Mouse (Mus musculus): Measurements from ENCODE around the gene Gpr146. TPM values are rescaled to one million over a fixed set of nuclear protein-coding genes. Genes with fewer than 3 reads are reported as not detected.

The Gpr146 gene
- polyA plus RNA-seq, 2 experiments, result 1.9 to 2.3 TPM

DNA sequence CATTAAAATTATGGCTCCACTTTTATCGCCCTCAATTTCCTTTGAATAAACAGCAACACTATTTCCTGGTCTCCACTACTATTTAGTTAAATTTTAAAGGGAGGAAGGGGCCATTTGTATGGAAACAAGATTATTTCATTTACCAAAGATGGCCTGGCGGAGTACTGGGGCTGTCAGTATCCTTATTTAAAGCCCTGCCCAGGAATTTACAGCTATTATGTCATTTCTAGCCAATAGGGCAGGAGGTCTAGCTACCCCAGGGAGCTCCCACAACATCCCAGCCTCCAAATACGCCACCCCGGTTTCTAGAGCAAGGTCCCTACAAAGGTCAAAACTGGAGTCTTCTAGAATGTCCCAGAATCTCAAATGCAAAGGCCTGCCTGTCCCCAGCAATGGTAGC, 36.0 kb downstream of the Gpr146 start:
- no peak for TF ChIP-seq POLR2A (IDR thresholded peaks at IDR 0.05; ENCODE audit: borderline replicate concordance, extremely low read depth, insufficient read depth, insufficient read length)

DNA sequence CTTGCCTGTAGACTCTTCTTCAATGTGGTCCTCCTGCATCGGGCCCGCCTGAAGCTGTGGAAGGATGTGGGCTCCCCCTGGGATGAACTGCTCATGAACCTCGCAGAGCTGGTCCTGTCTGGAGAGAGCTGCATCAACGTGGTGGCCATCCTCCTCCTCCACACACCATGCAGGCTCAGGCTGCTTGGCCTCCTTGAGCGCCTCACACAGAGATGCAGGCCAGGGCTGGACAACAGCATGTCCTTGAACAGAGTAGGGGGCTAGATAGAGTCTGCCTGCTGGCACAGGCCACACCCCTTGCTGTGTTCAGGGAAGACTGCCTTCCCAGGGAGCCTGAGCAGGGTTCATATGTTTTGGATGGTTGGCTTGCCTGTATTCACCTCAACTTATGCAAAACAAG, 37.5 kb downstream of the Gpr146 start:
- 87% methylated on average over 5 of the region's 5 CpGs for WGBS
- ATAC-seq (ENCODE audit: low FRiP score, low read depth) (no peak), DNase-seq (ENCODE audit: low spot score) (no peak)
- Histone ChIP-seq H3K36me3 (ENCODE audit: control insufficient read depth, insufficient read depth, low read length) (0 out of 2 replicates have a peak, but pooled peaks cover 7% of the 10 kb centered on the region), H3K4me2 (replicated peaks; ENCODE audit: low read depth, low read length, severe bottlenecking) (no peak overlapping the region), H3K9ac (ENCODE audit: low read depth, low read length, severe bottlenecking) (no peak overlapping the region), H3K9me3 (ENCODE audit: control insufficient read depth, low read length) (no peaks in the 10 kb centered on the region), H3K27ac (replicated peaks; ENCODE audit: low read depth, low read length) (no peak overlapping the region), H3K4me1 (ENCODE audit: control insufficient read depth, insufficient read depth, low read length) (peaks cover 9% of the 10 kb centered on the region; the same call in 1 of the 2 replicates), H3K27me3 (ENCODE audit: control insufficient read depth, insufficient read depth, low read length) (no peaks in the 10 kb centered on the region), H3K4me3 (replicated peaks; ENCODE audit: low read length) (no peak overlapping the region)
- TF ChIP-seq POLR2A (IDR thresholded peaks at IDR 0.05; ENCODE audit: borderline replicate concordance, extremely low read depth, insufficient read depth, insufficient read length), result no peak

More for the DNA sequence above, 36.0 kb downstream of the Gpr146 start:
- no peak overlapping the region for H3K4me3 ChIP-seq (replicated peaks; ENCODE audit: low read length)
- 37% methylated on average over 4 of the region's 4 CpGs for WGBS
- H3K9me3 ChIP-seq (ENCODE audit: control insufficient read depth, low read length), result no peaks in the 10 kb centered on the region
- DNase-seq (ENCODE audit: low spot score) (no peak), ATAC-seq (ENCODE audit: low FRiP score, low read depth) (no peak)
- no peaks in the 10 kb centered on the region for H3K27me3 ChIP-seq (ENCODE audit: control insufficient read depth, insufficient read depth, low read length)
- H3K4me1 ChIP-seq (ENCODE audit: control insufficient read depth, insufficient read depth, low read length), result 0 out of 2 replicates have a peak, but pooled peaks cover 9% of the 10 kb centered on the region
- H3K9ac ChIP-seq (ENCODE audit: low read depth, low read length, severe bottlenecking), result no peak overlapping the region
- no peak overlapping the region for H3K27ac ChIP-seq (replicated peaks; ENCODE audit: low read depth, low read length)
- no peak overlapping the region for H3K4me2 ChIP-seq (replicated peaks; ENCODE audit: low read depth, low read length, severe bottlenecking)
- 0 out of 2 replicates have a peak, but pooled peaks cover 7% of the 10 kb centered on the region for H3K36me3 ChIP-seq (ENCODE audit: control insufficient read depth, insufficient read depth, low read length)

DNA sequence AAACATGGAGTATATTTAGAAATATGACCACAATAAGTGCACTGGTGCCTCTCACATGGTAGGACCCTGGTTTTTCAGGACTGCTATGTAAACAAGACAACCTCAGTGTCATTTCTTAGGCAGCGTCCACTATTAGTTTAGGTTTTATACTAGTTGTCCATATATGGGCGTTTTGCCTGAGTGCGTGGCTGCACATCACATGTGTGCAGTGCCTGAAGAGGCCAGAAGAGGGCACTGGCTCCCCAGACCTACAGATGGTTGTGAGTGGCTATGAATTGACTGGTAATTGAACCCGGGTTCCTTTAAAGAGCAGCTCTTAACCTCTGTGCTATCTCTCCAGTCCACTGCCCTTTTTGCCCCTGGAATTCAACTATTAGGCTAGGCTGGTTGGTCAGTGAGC, 39.4 kb downstream of the Gpr146 start:
- DNase-seq (ENCODE audit: low spot score), result no peak

DNA sequence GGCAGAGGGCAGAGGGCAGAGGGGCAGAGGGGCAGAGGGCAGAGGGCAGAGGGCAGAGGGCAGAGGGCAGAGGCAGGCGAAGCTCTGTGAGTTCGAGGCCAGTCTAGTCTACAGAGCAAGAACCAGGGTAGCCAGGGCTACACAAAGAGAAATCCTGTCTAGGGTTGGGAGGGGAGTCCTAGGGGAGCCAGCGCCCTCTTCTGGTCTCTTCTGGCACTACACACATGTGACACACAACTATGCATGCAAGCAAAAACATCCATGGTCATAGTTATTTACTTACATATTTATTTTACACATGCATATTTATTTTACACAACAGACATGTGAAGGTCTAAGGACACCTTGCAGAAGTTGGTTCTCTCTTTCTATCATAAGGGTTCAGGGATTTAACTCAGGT, 40.0 kb downstream of the Gpr146 start:
- no peak for DNase-seq (ENCODE audit: low spot score)
- no peak for TF ChIP-seq POLR2A (IDR thresholded peaks at IDR 0.05; ENCODE audit: borderline replicate concordance, extremely low read depth, insufficient read depth, insufficient read length)
- H3K36me3 ChIP-seq (ENCODE audit: control insufficient read depth, insufficient read depth, low read length), result 0 out of 2 replicates have a peak, but pooled peaks cover 7% of the 10 kb centered on the region
- H3K4me1 ChIP-seq (ENCODE audit: control insufficient read depth, insufficient read depth, low read length), result peaks cover 15% of the 10 kb centered on the region
- no peaks in the 10 kb centered on the region for H3K27me3 ChIP-seq (ENCODE audit: control insufficient read depth, insufficient read depth, low read length)
- no peak overlapping the region for H3K4me2 ChIP-seq (replicated peaks; ENCODE audit: low read depth, low read length, severe bottlenecking)
- no peak for ATAC-seq (ENCODE audit: low FRiP score, low read depth)
- no peaks in the 10 kb centered on the region for H3K9me3 ChIP-seq (ENCODE audit: control insufficient read depth, low read length)
- no peak overlapping the region for H3K27ac ChIP-seq (replicated peaks; ENCODE audit: low read depth, low read length)
- 89% methylated on average over 3 of the region's 3 CpGs for WGBS
- no peak overlapping the region for H3K4me3 ChIP-seq (replicated peaks; ENCODE audit: low read length)
- no peak overlapping the region for H3K9ac ChIP-seq (ENCODE audit: low read depth, low read length, severe bottlenecking)

More for the DNA sequence above, 39.4 kb downstream of the Gpr146 start:
- Histone ChIP-seq H3K4me3 (replicated peaks; ENCODE audit: low read length) (no peak overlapping the region), H3K9ac (ENCODE audit: low read depth, low read length, severe bottlenecking) (no peak overlapping the region), H3K27me3 (ENCODE audit: control insufficient read depth, insufficient read depth, low read length) (no peaks in the 10 kb centered on the region), H3K4me2 (replicated peaks; ENCODE audit: low read depth, low read length, severe bottlenecking) (no peak overlapping the region), H3K36me3 (ENCODE audit: control insufficient read depth, insufficient read depth, low read length) (0 out of 2 replicates have a peak, but pooled peaks cover 7% of the 10 kb centered on the region), H3K9me3 (ENCODE audit: control insufficient read depth, low read length) (no peaks in the 10 kb centered on the region), H3K27ac (replicated peaks; ENCODE audit: low read depth, low read length) (no peak overlapping the region), H3K4me1 (ENCODE audit: control insufficient read depth, insufficient read depth, low read length) (peaks cover 11% of the 10 kb centered on the region; the same call in 1 of the 2 replicates)
- no peak for ATAC-seq (ENCODE audit: low FRiP score, low read depth)
- 96% methylated on average over 4 of the region's 4 CpGs for WGBS
- TF ChIP-seq POLR2A (IDR thresholded peaks at IDR 0.05; ENCODE audit: borderline replicate concordance, extremely low read depth, insufficient read depth, insufficient read length), result no peak

DNA sequence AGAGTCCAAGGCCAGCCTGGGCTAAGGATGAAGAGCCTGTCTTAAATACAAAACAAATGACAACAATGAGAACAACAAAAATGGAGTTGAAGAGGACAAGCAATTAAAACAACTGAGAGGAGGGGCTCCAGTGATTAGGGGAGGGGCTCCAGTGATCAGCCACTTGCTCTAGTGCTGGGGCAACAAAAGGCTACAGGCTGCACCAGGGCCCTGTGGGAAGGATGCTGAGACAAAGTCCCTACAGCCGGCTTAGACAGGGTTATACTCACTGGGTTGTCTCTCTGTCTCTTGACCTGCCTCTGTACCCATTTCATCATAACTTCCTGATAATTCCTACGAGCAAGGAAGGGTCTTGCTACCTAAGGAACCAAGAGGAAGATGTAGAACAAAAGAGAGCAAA, 40.6 kb downstream of the Gpr146 start:
- Histone ChIP-seq H3K9me3 (ENCODE audit: control insufficient read depth, low read length) (no peaks in the 10 kb centered on the region), H3K4me3 (replicated peaks; ENCODE audit: low read length) (no peak overlapping the region), H3K4me2 (replicated peaks; ENCODE audit: low read depth, low read length, severe bottlenecking) (no peak overlapping the region), H3K4me1 (ENCODE audit: control insufficient read depth, insufficient read depth, low read length) (peaks cover 20% of the 10 kb centered on the region), H3K36me3 (ENCODE audit: control insufficient read depth, insufficient read depth, low read length) (0 out of 2 replicates have a peak, but pooled peaks cover 7% of the 10 kb centered on the region), H3K27ac (replicated peaks; ENCODE audit: low read depth, low read length) (no peak overlapping the region), H3K9ac (ENCODE audit: low read depth, low read length, severe bottlenecking) (no peak overlapping the region), H3K27me3 (ENCODE audit: control insufficient read depth, insufficient read depth, low read length) (no peaks in the 10 kb centered on the region)
- ATAC-seq (ENCODE audit: low FRiP score, low read depth) (no peak), DNase-seq (ENCODE audit: low spot score) (no peak)
- WGBS, result 76% methylated on average over 2 of the region's 2 CpGs
- no peak for TF ChIP-seq POLR2A (IDR thresholded peaks at IDR 0.05; ENCODE audit: borderline replicate concordance, extremely low read depth, insufficient read depth, insufficient read length)

Data from limb, embryonic 14.5 days (tissue).